Mouse (Mus musculus) left cerebral cortex, postnatal 10 days (tissue): ENCODE results near the gene 4930539E08Rik. TPM values are rescaled to one million over a fixed set of nuclear protein-coding genes. Genes with fewer than 3 reads are reported as not detected.

Experiments used
- DNase-seq, 2 experiments: peaks; one replicate each; pipeline ENCODE4 v3.0.0; 2021 to 2022; ENCODE audit warnings: low spot score in 2 of 2, mixed read lengths in 1 of 2; ENCODE audit errors: extremely low spot score in 1 of 2
- intact Hi-C: fragments of 180-260 bp; cut with DNase I; formaldehyde crosslinking; loops from one replicate; pipeline ENCODE4 v1.15.1; 2025
- total RNA-seq, 2 experiments: library from RNA; stranded (reverse); gene quantifications; 2 replicates each; pipeline ENCODE4 v1.2.3; 2021

Gene 4930539E08Rik
- total RNA-seq, 2 experiments from 2014 or later, result 10.9 to 13.5 TPM

DNA sequence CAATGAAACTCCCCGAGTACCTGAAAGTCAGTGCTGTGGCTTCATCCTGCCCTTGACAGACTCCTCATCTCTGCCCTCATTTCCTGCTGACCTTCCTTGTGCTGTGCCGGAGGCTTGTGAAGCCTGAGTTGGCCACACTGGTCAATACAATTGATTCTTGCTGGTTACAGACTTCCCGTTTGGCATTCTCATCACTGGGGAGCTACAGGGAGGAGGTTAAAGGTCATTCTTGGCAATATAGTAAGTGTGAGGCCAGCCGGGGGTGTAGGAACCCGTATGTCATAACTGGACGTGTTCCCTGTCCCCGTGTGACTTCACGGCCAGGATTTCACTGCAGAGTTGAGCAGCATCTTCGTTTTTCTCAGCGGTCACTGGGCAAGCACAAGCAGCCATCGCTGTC is 43.3 kb downstream of the 4930539E08Rik start:
- intact Hi-C loops, result loop anchor here (5.0 kb wide), 1 partner anchor 45 kb away; no protein-coding TSS in a partner anchor
- DNase-seq, result no peak

DNA sequence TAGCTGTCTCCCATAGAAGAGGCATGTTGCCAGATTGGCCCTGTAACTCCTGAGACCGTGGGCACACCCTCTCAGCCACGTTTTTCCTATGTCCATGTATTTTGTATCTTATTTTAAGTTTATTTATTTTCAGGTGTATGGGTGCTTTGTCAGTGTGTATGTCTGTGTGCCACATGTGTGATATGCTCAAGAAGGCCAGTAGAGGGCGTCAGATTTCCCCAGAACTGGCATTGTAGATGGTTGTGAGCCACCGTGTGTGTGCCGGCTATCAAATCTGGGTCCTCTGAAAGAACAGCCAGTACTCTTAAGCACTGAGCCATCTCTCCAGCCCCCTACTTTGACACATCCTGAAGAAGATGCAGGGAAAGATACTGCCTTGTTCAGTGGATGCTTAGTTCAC is 44.7 kb downstream of the 4930539E08Rik start:
- intact Hi-C loops, result loop anchor here (5.0 kb wide), 1 partner anchor 43 kb away; no protein-coding TSS in a partner anchor
- DNase-seq, result no peak

- intact Hi-C loops, result loop anchor here (5.0 kb wide), 1 partner anchor 42 kb away; no protein-coding TSS in a partner anchor
- peak; percentile 69 to 82 for DNase-seq
These were observed 45.6 kb downstream of the 4930539E08Rik start for GRCm38 (mm10) chr17:28869412-28870110.

DNA sequence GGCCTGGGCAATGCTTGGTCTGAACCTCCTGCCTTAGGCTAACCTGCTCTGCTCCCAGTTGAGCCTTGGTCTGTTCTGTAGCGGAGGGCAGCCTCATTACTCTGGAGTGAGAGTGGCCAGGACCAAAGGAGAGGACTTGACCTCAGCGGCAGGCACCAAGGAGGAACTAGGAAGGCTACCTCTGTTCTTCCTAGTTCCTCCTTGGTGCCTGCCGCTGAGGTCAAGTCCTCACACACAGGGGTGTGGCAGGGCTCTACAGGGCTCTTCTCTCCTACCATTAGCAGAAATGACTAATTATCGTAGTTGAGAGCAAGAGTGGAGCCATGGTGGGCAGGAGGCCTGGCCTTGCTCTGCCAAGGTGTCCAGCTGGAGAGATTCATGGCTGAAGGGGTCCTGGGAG is 47.7 kb downstream of the 4930539E08Rik start:
- intact Hi-C loops, result no loop called here
- no peak for DNase-seq

- intact Hi-C loops, result no loop called here
These were observed 48.2 kb downstream of the 4930539E08Rik start for GRCm38 (mm10) chr17:28866921-28867320.

GRCm38 (mm10) chr17:28864464-28864863 is 50.7 kb downstream of the 4930539E08Rik start:
- no peak for DNase-seq
- intact Hi-C loops, result no loop called here

More at GRCm38 (mm10) chr17:28866921-28867320, 48.2 kb downstream of the 4930539E08Rik start:
- no peak for DNase-seq

- intact Hi-C loops, result no loop called here
- no peak for DNase-seq
These were observed 51.2 kb downstream of the 4930539E08Rik start for GRCm38 (mm10) chr17:28863926-28864325.

GRCm38 (mm10) chr17:28858205-28858604 is 56.9 kb downstream of the 4930539E08Rik start, which contains the start of gene Pnpla1:
Gene Pnpla1, plus strand, starts transcription at chr17:28858411.
- intact Hi-C loops, result no loop called here
- no peak for DNase-seq

DNA sequence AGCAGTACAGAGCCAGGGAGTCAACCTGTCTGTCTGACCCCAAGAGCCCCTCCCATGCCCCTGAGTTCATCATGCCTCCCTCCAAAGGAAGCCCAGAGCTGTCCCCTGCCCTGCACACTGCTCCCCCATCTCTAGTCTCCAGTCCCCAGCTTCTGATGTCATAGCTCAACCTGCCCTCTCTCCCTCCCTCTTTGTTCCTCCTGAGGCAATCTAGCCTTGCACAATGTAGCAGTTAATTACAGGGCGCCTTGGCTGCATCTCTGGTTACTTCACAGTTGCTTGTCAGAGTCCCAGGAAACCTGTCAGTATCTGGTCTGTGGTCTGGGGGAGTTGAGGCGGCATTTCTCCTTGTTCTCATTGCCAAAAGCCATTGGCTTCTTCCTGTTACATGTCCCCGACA is 59.1 kb downstream of the 4930539E08Rik start:
- intact Hi-C loops, result no loop called here
- no peak for DNase-seq

DNA sequence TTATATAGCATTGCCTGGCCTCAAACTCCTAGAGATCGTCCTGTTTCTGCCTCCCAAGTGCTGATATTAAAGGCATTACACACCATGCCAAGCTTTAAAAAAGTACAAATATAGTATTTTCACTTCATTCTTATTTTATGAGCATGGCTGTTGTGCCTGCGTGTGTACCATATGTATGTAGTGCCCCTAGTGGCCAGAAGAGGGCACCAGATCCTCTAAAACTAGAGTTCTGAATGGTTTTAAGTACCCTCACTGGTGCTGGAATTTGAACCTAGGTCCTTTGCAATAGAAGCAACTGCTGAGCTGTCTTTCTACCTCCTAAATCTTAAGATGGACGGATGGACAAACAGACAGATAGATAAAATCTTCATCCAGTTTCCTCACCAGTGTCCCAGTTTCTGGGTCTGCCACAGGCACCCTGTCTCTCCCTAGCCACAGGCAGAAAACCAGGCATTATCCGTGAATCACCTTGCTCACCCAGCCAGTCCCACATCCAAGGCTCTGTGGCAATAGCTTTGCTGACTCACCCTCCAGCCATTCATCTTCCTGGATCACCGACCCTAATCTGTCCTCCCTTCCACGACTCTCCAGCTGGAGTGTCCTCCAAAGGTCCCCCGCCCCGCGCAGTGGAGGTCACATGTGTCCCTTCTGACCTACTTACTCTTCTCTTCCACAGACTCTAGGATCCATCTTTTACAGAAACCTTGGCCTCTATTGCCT is 59.8 kb downstream of the 4930539E08Rik start:
- intact Hi-C loops, result no loop called here
- DNase-seq, result no peak

GRCm38 (mm10) chr17:28854377-28854776 is 60.7 kb downstream of the 4930539E08Rik start:
- intact Hi-C loops, result no loop called here
- no peak for DNase-seq

DNA sequence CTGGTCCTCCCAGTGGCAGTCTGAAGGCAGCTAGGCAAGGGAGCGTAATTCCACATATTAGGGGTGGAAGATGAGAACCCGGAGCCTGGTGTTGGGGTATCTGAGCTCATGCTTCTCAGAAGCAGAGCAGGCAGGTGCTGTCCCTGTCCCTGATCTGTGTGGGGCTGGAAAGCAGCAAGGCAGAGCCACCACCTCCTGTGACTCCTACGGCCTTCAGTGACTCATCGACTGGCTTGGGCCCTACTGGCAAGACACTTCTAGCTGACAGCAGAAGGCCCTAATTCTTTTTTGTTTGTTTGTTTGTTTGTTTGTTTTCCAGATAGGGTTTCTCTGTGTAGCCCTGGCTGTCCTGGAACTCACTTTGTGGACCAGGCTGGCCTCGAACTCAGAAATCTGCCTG is 64.6 kb downstream of the 4930539E08Rik start:
- intact Hi-C loops, result no loop called here
- no peak for DNase-seq

DNA sequence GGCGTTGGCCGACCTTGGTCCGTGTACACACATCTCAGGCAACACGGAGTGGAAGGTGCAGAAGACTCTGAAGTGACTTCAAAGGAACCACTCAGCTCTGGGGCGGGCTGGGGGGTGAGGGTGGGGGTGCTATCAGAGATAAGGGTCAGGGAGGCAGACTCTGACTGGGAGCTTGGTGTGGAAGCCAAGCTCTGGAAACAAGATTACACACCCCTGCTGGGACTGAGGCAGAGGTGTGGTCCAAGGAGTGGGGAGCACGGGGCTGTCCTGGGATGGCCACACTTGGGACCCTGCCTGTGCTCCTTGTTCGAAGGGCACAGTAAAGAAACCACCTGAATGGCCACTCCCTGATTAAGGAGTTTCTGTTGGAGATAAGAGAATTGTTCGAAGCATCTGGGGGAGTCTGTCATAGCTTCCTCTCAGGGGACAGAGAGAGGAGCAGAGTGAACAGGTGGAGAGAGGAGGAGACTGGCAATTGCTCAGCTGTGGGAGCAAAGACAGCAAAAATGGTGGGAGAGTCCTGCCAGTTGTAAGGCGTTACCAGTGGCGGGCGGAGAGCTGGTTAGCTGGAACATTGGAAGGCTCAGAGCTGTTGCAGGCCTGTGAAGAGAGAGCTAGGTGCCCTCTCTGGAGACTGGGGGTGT is 68.0 kb downstream of the 4930539E08Rik start:
- intact Hi-C loops, result no loop called here

More for the DNA sequence above, 68.0 kb downstream of the 4930539E08Rik start:
- no peak for DNase-seq

Other genes starting within 250 kb of the 4930539E08Rik start
- gene Slc26a8, start 225.1 kb downstream of the 4930539E08Rik start, total RNA-seq, result 10 to 100 TPM in 1 of 2 experiments, 1 to 10 TPM in 1; 7.7 to 10.6 TPM
- 10 to 100 TPM; 58.7 to 64.6 TPM for gene Mapk14, start 224.0 kb downstream of the 4930539E08Rik start, total RNA-seq
- 1 to 10 TPM; 2.9 to 4.4 TPM for gene AC170998.1, start 189.2 kb downstream of the 4930539E08Rik start, total RNA-seq
- gene Mapk13, start 146.0 kb downstream of the 4930539E08Rik start, total RNA-seq, result under 1 TPM; 0.66 to 0.75 TPM
- gene Brpf3, start 114.2 kb downstream of the 4930539E08Rik start, total RNA-seq, result 10 to 100 TPM; 44.5 to 55.7 TPM
- under 1 TPM; 0.53 to 0.60 TPM for gene Pnpla1, start 56.9 kb downstream of the 4930539E08Rik start, total RNA-seq
- not detected for gene Pxt1, start 28.5 kb upstream of the 4930539E08Rik start, total RNA-seq
- gene Kctd20, start 36.6 kb upstream of the 4930539E08Rik start, total RNA-seq, result 10 to 100 TPM; 81.7 to 83.4 TPM
- gene Stk38, start 92.7 kb upstream of the 4930539E08Rik start, total RNA-seq, result 10 to 100 TPM; 54.9 to 60.3 TPM
- 100 to 1,000 TPM; 148 to 157 TPM for gene Srsf3, start 117.3 kb upstream of the 4930539E08Rik start, total RNA-seq
- 10 to 100 TPM; 34.2 to 40.4 TPM for gene Cdkn1a, start 175.7 kb upstream of the 4930539E08Rik start, total RNA-seq
- gene Rab44, start 198.8 kb upstream of the 4930539E08Rik start, total RNA-seq, result under 1 TPM in 1 of 2 experiments, not detected in 1; 0.15 TPM